Mouse (Mus musculus): ENCODE measurements around the gene Nlrp4c. TPM values are rescaled to one million over a fixed set of nuclear protein-coding genes. Genes with fewer than 3 reads are reported as not detected.

The Nlrp4c gene
- total RNA-seq, 2 experiments from 2014 or later: not detected

Other genes starting within 250 kb of the Nlrp4c start
- not detected for gene Vmn1r63, start 239.7 kb upstream of the Nlrp4c start, total RNA-seq (2021)
- gene Vmn1r64, start 160.6 kb upstream of the Nlrp4c start, total RNA-seq (2021): not detected
- not detected for gene Vmn1r65, start 34.2 kb upstream of the Nlrp4c start, total RNA-seq (2021)
- 10 to 100 TPM; 27.1 to 32.7 TPM for gene Zfp787, start 110.8 kb downstream of the Nlrp4c start, total RNA-seq (2021)
- gene Zfp444, start 127.1 kb downstream of the Nlrp4c start, total RNA-seq (2021): 10 to 100 TPM; 55.9 to 65.8 TPM
- gene Galp, start 151.9 kb downstream of the Nlrp4c start, total RNA-seq (2021): not detected
- gene Zscan5b, start 177.1 kb downstream of the Nlrp4c start, total RNA-seq (2021): not detected
- gene Epp13, start 207.5 kb downstream of the Nlrp4c start, total RNA-seq (2021): not detected
- gene Zfp667, start 241.4 kb downstream of the Nlrp4c start, total RNA-seq (2021): 10 to 100 TPM; 14.5 to 17.2 TPM

Measured in layer of hippocampus, postnatal 10 days (tissue).